Mouse (Mus musculus) kidney, postnatal 4 days (tissue): ENCODE measurements around the gene Wdr59.

Source experiments
- DNase-seq, 2 experiments: peaks; one replicate each; pipeline ENCODE4 v3.0.0; 2021; ENCODE audit warnings: mixed read lengths in 2 of 2

Wdr59 gene

GRCm38 (mm10) chr8:111491191-111491590, 30.7 kb downstream of the Wdr59 start:
- DNase-seq: no peak

GRCm38 (mm10) chr8:111490034-111490591, 31.8 kb downstream of the Wdr59 start:
- DNase-seq: peak; percentile 43 to 60

- DNase-seq: no peak
Observed at GRCm38 (mm10) chr8:111480691-111481090, 41.2 kb downstream of the Wdr59 start.

GRCm38 (mm10) chr8:111477761-111478465, 44.0 kb downstream of the Wdr59 start:
- no peak for DNase-seq

GRCm38 (mm10) chr8:111471526-111472081, 50.3 kb downstream of the Wdr59 start:
- DNase-seq: peak in 1 of 2 experiments; percentile 25

DNA sequence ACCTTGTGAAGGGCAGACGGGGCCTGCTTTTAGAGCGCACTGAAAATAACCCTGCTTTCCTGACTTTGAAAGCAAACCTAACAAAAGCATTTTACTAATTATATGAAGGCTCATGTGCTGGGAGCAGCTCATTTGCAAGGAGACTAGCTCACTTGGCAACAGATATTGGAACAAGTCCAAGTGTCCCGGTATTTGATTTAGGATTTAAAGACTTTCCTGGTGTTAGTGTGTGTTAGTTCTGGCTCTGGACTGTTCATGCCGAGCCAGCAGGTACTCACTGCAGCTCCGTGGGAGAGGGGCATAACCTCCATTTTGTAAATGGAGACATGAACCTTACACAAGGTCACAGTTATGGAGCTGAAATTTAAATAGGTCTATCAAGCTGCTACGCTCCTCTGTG, 52.9 kb downstream of the Wdr59 start:
- no peak for DNase-seq

DNA sequence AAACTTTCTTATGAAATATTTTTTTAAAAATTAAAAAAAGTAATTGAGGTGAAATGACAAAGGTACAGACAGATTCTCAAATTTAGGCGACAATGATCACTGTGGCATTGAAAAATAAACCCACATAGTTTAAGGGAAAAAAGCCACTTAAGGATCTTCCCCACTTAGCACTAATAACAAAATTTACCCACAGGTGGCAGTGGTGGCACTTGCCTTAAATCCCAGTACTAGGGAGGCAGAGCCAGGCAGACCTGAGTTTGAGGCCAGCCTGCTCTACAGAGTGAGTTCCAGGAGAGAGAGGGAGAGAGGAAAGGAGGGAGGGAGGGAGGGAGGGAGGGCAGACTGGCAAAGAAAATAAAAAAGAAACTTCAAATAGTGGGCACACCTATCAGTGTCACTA, 56.6 kb downstream of the Wdr59 start:
- no peak for DNase-seq

DNA sequence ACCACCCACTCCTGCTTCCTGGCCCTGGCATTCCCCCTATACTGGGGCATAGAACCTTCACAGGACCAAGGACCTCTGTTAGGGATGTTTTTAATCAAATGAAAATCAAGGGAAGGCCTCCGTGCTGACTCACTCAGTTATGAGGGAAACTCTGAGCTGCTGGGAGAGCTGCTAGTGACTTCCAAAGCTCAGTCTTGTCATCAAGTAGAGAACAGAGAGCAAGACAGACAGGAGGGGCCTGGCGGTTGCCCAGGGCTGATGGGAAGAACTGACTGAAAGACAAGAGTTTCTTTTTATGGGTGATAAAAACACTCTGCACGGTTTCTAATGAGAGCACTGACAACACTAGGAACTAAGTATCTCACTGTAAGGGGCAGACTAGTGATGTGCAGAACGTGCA, 57.4 kb downstream of the Wdr59 start:
- no peak for DNase-seq

DNA sequence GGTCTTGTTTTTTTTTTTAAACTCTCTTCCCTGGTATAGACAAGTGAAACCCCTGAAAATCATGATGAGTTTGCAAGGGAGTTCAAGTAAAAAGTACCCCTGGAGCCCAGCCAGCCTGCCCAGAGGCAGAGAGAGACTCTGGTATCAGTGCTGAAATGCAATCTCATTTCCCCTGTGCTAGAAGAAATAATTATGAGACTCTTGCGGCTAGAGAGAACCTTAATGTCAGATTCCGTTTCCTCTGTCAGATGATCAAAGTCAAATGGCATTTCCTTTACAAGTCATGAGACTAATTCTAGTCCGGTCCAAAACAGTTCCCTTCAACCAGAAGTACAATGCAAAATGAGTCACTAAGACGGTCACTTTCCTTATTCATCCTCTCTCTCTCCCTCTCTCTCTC, 72.2 kb downstream of the Wdr59 start:
- DNase-seq: peak; percentile 27 to 42

DNA sequence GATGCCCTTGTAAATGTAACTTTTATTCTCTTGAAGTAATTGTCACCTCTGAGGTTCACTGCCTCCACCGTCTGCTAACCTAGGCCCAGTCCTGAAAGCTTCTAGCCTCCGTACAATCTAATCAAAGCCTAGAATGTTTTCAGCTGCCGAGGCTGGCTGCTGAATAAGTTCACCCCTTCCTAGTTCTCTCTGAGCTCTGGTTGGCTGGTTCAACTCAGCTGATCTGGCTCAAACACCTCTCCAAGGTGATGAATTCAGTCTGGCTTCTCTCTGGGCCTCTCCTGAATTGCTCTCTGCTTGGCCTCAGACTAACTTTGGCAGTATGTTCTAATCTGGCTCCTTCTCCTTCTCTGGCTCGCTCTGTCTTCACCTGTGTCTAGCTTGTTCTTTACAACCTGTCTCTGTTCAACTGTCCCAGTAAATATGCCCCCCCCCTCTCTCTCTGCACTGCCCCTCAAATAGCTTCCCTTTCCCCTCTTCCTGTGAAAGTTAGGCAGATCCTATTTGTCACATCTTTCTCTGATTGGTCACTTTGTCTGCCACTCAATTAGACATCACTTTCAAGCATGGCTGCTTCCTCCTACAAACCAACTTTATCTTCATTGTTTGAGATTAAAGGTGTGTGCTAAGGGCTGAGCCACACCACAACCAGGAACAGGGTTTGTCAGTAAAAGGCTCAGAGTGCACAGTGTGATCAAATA, 75.8 kb downstream of the Wdr59 start:
- peak in 1 of 2 experiments; percentile 9 for DNase-seq

- no peak for DNase-seq
Observed at GRCm38 (mm10) chr8:111445558-111445957, 76.3 kb downstream of the Wdr59 start.

- DNase-seq: no peak
Observed at GRCm38 (mm10) chr8:111444245-111444644, 77.6 kb downstream of the Wdr59 start.

GRCm38 (mm10) chr8:111439189-111439588, 82.7 kb downstream of the Wdr59 start:
- peak; percentile 82 to 86 for DNase-seq

DNA sequence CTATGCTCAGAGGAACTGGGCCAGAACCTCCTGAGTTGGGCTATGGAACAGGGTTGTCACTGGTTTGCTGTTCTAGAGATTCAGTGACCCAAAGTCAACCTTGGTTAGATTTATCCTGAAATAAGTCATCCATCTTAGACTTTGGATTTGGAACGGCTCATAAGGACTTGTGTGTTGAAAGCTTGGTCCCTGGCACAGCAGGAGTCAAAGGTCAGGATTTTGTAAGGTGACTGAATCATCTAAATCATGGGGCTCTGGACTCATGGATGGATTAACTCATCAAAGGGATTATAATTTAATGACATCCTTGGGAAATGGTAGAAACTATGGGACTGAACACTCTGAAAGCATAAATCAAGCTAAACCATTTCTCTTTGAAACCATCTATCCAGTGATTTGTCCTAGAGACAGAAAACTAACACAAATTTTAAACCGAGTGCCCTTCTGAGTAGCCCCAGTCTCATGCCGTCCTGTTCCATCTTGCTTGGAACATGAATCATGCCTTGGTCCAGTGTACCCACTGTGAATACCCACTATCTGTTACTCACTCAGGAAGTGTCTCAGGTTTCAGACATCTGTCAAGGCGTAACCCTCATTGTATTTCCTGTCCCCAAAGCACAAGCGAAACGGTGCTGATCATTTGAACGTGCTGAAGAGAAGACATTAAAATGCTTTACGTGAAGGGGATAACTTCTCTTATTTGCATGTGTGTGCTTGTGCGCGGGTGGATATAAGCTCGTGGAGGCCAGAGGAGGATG, 86.6 kb downstream of the Wdr59 start:
- DNase-seq: no peak

DNA sequence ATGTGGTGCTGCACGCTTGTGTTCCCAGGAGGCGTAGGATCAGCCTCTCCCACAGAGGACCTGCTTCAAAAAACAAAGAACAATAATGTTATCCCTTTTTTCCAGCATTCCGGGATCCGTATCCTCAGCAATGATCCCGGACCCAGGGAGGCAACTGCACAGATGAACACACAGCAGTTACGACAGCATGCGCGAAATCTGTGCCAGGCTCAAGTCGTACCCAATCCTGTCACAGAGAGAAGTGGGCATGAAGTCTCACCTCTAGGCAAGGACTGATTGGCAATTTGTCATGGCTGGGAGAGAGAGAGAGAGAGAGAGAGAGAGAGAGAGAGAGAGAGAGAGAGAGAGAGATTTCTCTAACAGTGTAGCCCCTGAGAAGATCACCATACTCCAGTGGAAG, 97.2 kb downstream of the Wdr59 start:
- no peak for DNase-seq

DNA sequence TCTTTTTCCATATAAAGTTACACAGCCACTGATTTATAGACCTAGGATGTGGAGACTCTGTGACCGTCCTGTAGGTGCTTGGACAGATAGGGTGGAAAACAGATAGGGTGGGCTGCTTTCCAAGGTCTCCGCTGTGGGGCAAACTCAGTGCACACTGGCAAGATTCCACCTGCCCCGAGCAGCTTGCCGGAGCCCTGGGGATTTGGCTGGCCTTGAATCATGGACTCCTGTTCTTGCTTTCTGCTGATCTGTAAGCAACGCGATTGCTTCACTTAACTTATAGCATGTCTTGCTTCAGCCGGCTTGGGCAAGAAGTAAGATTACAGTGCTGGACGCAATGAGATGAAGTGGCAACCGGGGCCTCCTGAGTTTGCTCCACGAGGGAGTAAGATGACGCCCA, 97.7 kb downstream of the Wdr59 start:
- DNase-seq: peak in 1 of 2 experiments; percentile 6

GRCm38 (mm10) chr8:111422614-111423013, 99.3 kb downstream of the Wdr59 start:
- DNase-seq: no peak

DNA sequence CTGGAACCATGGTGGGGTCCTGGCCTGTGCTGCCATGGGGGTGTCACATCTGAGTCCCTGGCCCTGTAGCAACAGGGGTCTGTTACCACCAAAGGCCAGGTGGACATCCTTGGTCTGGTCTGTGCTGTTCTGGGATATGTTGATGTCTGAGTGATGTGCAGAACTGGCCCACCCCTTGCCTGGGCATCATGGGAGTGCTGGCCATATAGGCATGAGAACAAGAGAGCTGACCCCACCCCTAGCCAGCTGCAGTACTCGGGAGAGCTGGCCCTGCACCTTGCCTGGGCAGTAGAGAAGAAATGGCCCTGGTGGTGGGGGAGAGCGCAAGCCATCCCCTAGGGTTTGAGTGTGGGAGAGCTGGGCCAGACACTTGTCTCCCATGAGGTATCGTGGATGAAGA, 102.7 kb downstream of the Wdr59 start:
- DNase-seq: no peak

DNA sequence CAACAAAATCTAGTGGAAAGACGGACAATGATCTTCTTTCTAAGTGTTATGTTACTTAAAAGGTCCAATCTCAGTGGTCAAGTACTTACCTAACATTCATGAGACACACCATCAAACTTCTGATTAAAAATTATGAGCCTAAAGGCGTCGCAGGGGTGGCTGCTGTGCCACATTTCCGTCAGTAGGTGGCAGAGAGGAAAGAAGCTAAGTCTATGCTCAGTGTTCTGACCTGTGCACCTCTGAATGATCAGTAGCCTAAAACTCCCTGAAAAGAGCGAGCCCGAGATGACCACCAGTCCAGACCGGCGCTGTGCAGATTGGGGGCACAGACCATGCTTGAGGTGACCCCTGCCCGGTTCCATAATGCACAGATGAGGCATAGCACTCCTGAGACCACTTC, 103.3 kb downstream of the Wdr59 start:
- DNase-seq: peak; percentile 47 to 56

DNA sequence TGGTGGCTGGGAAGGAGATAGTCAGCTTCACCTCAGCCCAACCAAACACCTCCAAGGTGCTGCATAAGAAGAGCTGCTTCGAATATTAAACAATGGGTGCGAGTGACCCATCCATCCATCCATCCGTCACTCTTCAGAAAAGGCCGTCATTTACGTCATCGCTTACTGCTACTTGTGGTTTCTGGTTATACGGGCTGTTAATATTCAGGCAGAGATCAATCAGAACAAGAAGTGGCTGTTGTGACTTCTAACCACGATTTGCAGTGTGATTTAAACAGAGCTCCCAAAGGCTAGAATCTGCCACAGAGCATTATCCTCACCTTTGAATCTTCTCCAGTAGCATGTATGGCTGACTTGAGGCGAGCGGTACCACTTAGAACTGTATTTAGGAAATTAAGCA, 104.7 kb downstream of the Wdr59 start:
- DNase-seq: no peak

DNA sequence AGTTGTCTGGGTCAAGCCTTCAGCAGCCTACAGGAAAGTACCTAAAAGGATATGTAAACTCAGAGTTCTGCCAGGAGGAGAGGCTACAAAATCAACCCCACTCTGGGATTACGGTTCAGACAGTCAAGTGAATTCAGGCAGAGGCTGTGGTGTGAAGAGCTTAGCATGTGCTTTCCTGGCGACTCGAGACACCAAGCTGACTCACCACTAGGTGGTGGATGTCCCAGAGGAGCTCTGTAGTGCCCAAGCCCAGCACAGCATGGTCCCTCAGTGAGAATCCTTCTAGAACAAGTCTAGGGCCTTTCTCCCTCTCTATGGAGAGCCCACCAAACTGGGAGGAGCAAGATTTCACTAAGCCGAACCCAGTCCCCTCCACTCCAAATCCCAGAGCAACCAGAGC, 118.5 kb downstream of the Wdr59 start:
- DNase-seq: peak; percentile 24 to 46
